Mouse (Mus musculus) heart, adult 2 months (tissue): ENCODE data around the gene Micu1.

Experiments
- CTCF ChIP-seq: fragments of 200-600 bp; IDR thresholded peaks from 2 replicates; pipeline ENCODE4 v1.8.1; 2022; ENCODE audit warnings: antibody characterized with exemption, mild to moderate bottlenecking, moderate library complexity
- EP300 ChIP-seq: fragments of 200-500 bp; IDR thresholded peaks from 2 replicates; pipeline ENCODE4 v1.6.1; 2011; ENCODE audit warnings: low read depth, low read length, control low read depth; ENCODE audit not compliant: insufficient read depth
- POLR2A ChIP-seq: fragments of 200-500 bp; IDR thresholded peaks from 2 replicates; pipeline ENCODE4 v1.6.1; 2011; ENCODE audit warnings: mild to moderate bottlenecking, low read depth, low read length, control low read depth; ENCODE audit not compliant: insufficient read depth

DNA sequence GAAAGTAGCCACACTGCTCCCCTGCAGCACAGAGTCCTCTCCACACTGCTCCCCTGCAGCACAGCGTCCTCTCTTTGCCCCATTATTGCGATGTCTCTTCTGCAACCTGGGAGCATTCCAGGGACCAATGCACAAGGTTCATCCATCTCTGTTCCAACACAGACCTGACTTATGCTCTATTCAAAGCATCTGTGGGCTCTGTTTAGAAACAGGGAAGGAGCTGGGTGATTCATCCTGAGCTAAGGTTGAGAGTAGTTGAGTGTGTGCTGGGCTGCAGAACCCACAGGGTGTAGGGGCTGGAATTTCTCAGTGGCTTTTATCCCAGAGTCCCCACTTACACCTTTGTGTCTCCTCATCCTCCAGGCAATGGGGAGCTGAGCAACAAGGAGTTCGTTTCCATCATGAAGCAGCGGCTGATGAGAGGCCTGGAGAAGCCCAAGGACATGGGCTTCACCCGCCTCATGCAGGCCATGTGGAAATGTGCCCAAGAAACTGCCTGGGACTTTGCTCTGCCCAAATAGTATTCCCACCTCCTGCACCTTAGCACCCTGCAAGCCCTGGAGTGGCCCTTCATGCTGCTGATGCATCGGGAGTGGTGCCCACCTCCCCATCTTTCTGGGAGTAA lies 160.7 kb downstream of the Micu1 start:
- TF ChIP-seq POLR2A: no peak
- TF ChIP-seq CTCF: no peak
- TF ChIP-seq EP300: no peak
